Mouse (Mus musculus) liver, embryonic 14.5 days (tissue): ENCODE measurements around the gene Polr3h.

Source experiments
- CTCF ChIP-seq: IDR thresholded peaks from 2 replicates; pipeline ENCODE4 v1.5.1; 2016; ENCODE audit warnings: antibody characterized with exemption, low read depth, control low read depth
- EP300 ChIP-seq: IDR thresholded peaks from 2 replicates; pipeline ENCODE4 v1.6.1; 2016; ENCODE audit warnings: antibody characterized with exemption, low read depth

DNA sequence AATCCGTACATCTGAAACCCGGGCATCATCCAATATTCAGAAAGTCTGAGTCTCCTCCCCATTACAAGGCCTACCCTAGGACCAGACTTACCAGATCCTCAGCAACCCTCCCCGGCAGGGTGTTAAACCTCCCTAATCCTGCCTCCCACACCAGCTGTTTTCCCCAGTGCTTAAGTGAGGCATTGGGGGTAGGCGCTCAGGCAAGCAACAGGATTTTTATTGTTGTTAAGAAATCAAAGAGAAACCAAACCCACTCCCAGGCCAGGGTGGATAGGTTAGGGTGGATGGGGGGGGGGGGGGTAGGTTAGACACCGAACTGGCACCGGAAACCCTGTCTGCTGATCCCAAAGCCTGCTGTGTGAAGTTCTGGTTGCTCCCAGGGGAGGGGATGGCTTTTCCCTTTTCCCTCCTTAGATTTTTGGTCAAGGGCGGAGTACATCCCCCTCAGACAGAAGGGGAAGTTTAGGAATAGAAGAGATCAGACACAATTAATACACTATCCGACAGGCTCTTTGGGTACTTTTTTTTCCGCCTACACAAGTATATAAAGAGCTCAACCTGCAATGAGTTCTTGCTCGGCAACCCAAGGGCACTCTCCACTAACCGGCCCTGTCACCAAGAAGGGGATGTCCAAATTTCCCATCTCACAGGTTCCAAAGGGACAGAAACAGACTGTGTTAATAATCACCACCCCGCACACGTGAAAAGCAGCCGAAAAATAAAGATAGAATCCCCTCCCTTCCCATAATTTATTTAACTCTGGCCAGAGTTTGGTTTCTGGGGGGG lies 68.9 kb downstream of the Polr3h start:
- TF ChIP-seq EP300 (no peak), CTCF (no peak)
